Mouse (Mus musculus): ENCODE measurements around the gene Ifitm1. TPM values are rescaled to one million over a fixed set of nuclear protein-coding genes. Genes with fewer than 3 reads are reported as not detected.

Ifitm1 gene
- total and polyA plus RNA-seq, 3 experiments = 0.23 TPM; not detected in 2

DNA sequence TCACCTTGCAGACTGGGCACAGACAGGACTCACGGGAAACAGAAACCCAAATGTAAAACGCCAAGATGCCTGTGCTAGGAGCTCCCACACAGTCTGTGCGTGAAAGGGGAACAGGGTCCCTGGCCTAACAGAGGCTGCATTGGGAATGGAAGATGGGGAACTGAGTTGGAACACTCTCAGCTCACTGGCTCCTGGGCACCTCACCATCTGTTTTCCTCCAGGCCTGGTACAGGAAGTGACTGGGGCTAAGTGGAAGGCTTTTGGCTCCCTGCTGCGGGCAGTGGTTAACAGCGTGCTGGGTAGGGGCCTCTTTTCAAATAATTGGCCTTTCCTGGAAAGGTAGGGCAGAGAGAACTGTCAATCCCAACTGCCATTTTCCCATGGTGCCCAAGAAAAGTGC, 23.6 kb downstream of the Ifitm1 start:
- Histone ChIP-seq H3K36me3 (ENCODE audit: control insufficient read depth in 1 of 2, insufficient read depth in 2 of 2, low read length in 2 of 2) (no peaks in the 10 kb centered on the region), H3K79me2 (ENCODE audit: control insufficient read depth, insufficient read depth, low read length, poor library complexity) (no peaks in the 10 kb centered on the region), H3K27me3 (ENCODE audit: control insufficient read depth in 1 of 2, insufficient read depth in 2 of 2, low read length in 2 of 2) (peaks cover 0 to 4% of the 10 kb centered on the region in 2 experiments; a peak in 3 of 4 replicates), H3K4me3 (ENCODE audit: control insufficient read depth in 1 of 2, insufficient read depth in 1 of 2, low read depth in 2 of 2, low read length in 2 of 2) (no peak overlapping the region), H3K27ac (ENCODE audit: control insufficient read depth, low read depth, low read length) (no peak overlapping the region), H3K9me3 (replicated peaks; ENCODE audit: insufficient read depth, low read length) (no peaks in the 10 kb centered on the region), H3K9ac (ENCODE audit: control insufficient read depth, low read depth, low read length, poor library complexity, severe bottlenecking) (no peak overlapping the region), H3K4me1 (ENCODE audit: control insufficient read depth in 1 of 2, insufficient read depth in 2 of 2, low read length in 2 of 2) (no peaks in the 10 kb centered on the region)
- no peak for TF ChIP-seq GABPA (IDR thresholded peaks at IDR 0.05; ENCODE audit: low read depth, low read length)
- TF ChIP-seq MYB (IDR thresholded peaks at IDR 0.05; ENCODE audit: low read depth, low read length) = no peak
- TF ChIP-seq TCF12 (IDR thresholded peaks at IDR 0.05; ENCODE audit: low read depth, low read length) = no peak
- TF ChIP-seq POLR2A (IDR thresholded peaks at IDR 0.05; ENCODE audit: control insufficient read depth in 1 of 2, insufficient read depth in 1 of 2, low read depth in 1 of 2, low read length in 2 of 2, poor library complexity in 1 of 2) = no peak
- TF ChIP-seq HCFC1 (IDR thresholded peaks at IDR 0.05; ENCODE audit: low read depth, low read length) = no peak
- no peak for TF ChIP-seq TAL1 (IDR thresholded peaks at IDR 0.05; ENCODE audit: low read length)
- no peak for TF ChIP-seq USF1 (IDR thresholded peaks at IDR 0.05; ENCODE audit: low read depth, low read length)
- TF ChIP-seq UBTF (IDR thresholded peaks at IDR 0.05; ENCODE audit: borderline replicate concordance, insufficient read depth, low read depth, low read length) = no peak
- no peak for TF ChIP-seq CTCF (IDR thresholded peaks at IDR 0.05 in 2 of 3, conservative IDR thresholded peaks at IDR 0.05 in 1 of 3; ENCODE audit: control insufficient read depth in 1 of 3, insufficient read depth in 1 of 3, low read depth in 2 of 3, low read length in 3 of 3, poor library complexity in 1 of 3, severe bottlenecking in 1 of 3)
- TF ChIP-seq NELFE (IDR thresholded peaks at IDR 0.05; ENCODE audit: low read depth, low read length) = no peak
- TF ChIP-seq JUND (IDR thresholded peaks at IDR 0.05; ENCODE audit: low read depth, low read length) = no peak
- no peak for TF ChIP-seq CHD2 (IDR thresholded peaks at IDR 0.05; ENCODE audit: low read length)
- no peak for TF ChIP-seq ELF1 (IDR thresholded peaks at IDR 0.05; ENCODE audit: low read depth, low read length)
- TF ChIP-seq ETS1 (IDR thresholded peaks at IDR 0.05; ENCODE audit: low read depth, low read length) = no peak
- no peak for TF ChIP-seq ZMIZ1 (IDR thresholded peaks at IDR 0.05; ENCODE audit: low read depth, low read length)
- no peak for TF ChIP-seq MXI1 (IDR thresholded peaks at IDR 0.05; ENCODE audit: low read depth, low read length)
- no peak for TF ChIP-seq USF2 (IDR thresholded peaks at IDR 0.05; ENCODE audit: borderline replicate concordance in 1 of 2, insufficient read depth in 1 of 2, low read depth in 1 of 2, low read length in 2 of 2)
- DNase-seq (ENCODE audit: low read depth, low spot score) = no peak

- no peaks in the 10 kb centered on the region for H3K4me1 ChIP-seq (ENCODE audit: control insufficient read depth in 1 of 2, insufficient read depth in 2 of 2, low read length in 2 of 2)
- DNase-seq (ENCODE audit: low read depth, low spot score) = no peak
- no peaks in the 10 kb centered on the region for H3K9me3 ChIP-seq (replicated peaks; ENCODE audit: insufficient read depth, low read length)
- no peak overlapping the region for H3K27ac ChIP-seq (ENCODE audit: control insufficient read depth, low read depth, low read length)
- no peaks in the 10 kb centered on the region for H3K79me2 ChIP-seq (ENCODE audit: control insufficient read depth, insufficient read depth, low read length, poor library complexity)
- no peak for TF ChIP-seq USF1 (IDR thresholded peaks at IDR 0.05; ENCODE audit: low read depth, low read length)
- TF ChIP-seq MYC (IDR thresholded peaks at IDR 0.05; ENCODE audit: low read depth, low read length) = no peak
- TF ChIP-seq TCF12 (IDR thresholded peaks at IDR 0.05; ENCODE audit: low read depth, low read length) = no peak
- H3K4me3 ChIP-seq (ENCODE audit: control insufficient read depth in 1 of 2, insufficient read depth in 1 of 2, low read depth in 2 of 2, low read length in 2 of 2) = no peak overlapping the region
- no peaks in the 10 kb centered on the region for H3K36me3 ChIP-seq (ENCODE audit: control insufficient read depth in 1 of 2, insufficient read depth in 2 of 2, low read length in 2 of 2)
- H3K27me3 ChIP-seq (ENCODE audit: control insufficient read depth in 1 of 2, insufficient read depth in 2 of 2, low read length in 2 of 2) = peaks cover 0 to 2% of the 10 kb centered on the region in 2 experiments; a peak in 3 of 4 replicates
- H3K9ac ChIP-seq (ENCODE audit: control insufficient read depth, low read depth, low read length, poor library complexity, severe bottlenecking) = no peak overlapping the region
Observed at GRCm38 (mm10) chr7:140991117-140991689, 24.2 kb downstream of the Ifitm1 start.
